Mouse (Mus musculus) neural tube, embryonic 15.5 days (tissue): ENCODE results near the gene Kif1a. TPM values are rescaled to one million over a fixed set of nuclear protein-coding genes. Genes with fewer than 3 reads are reported as not detected.

Experiments
- ATAC-seq: fragments of 200-750 bp; cut with Nextera tagmentation; 2 replicates; pipeline ENCODE4 v1.8.0; 2017; ENCODE audit warnings: mild to moderate bottlenecking, moderate TSS enrichment, moderate library complexity; ENCODE audit not compliant: low FRiP score
- H3K27ac ChIP-seq: fragments of 300-500 bp; sonication (generic); replicated peaks from 2 replicates; pipeline ENCODE4 v1.5.1; 2015; ENCODE audit warnings: mild to moderate bottlenecking, inconsistent platforms
- H3K27me3 ChIP-seq: fragments of 300-500 bp; sonication (generic); replicated peaks from 2 replicates; pipeline ENCODE4 v1.6.1; 2015; ENCODE audit warnings: inconsistent platforms
- H3K36me3 ChIP-seq: fragments of 300-500 bp; sonication (generic); 2 replicates; pipeline ENCODE4 v1.6.1; 2015; ENCODE audit warnings: inconsistent platforms
- H3K4me1 ChIP-seq: fragments of 300-500 bp; sonication (generic); 2 replicates; pipeline ENCODE4 v1.6.1; 2015; ENCODE audit warnings: inconsistent platforms
- H3K4me2 ChIP-seq: fragments of 300-500 bp; sonication (generic); 2 replicates; pipeline ENCODE4 v1.6.1; 2015; ENCODE audit warnings: inconsistent platforms, mild to moderate bottlenecking, moderate library complexity
- H3K4me3 ChIP-seq: fragments of 300-500 bp; sonication (generic); replicated peaks from 2 replicates; pipeline ENCODE4 v1.5.1; 2015; ENCODE audit warnings: mild to moderate bottlenecking, inconsistent platforms
- H3K9ac ChIP-seq: fragments of 300-500 bp; sonication (generic); replicated peaks from 2 replicates; pipeline ENCODE4 v1.6.1; 2015; ENCODE audit warnings: mild to moderate bottlenecking, inconsistent platforms
- H3K9me3 ChIP-seq: fragments of 300-500 bp; sonication (generic); replicated peaks from 2 replicates; pipeline ENCODE4 v1.6.1; 2016; ENCODE audit warnings: inconsistent platforms
- WGBS: fragments of 180-500 bp; shearing (Covaris S2); methylation state at CpG from one replicate; pipeline ENCODE4 v1.1.7; 2015; ENCODE audit warnings: mixed read lengths; 5-methylcytosine and 5-hydroxymethylcytosine counted together
- polyA plus RNA-seq: library from polyadenylated mRNA; unstranded; fragments of >200 nt; fragmentation: Nextera tagmentation; extraction: Ambion mirVana; gene quantifications from 2 replicates; pipeline ENCODE4 v1.2.1, GENCODE M21; 2015

Gene Kif1a
- polyA plus RNA-seq: 433 and 485 TPM in 2 replicates

- WGBS: under 1% methylated on average over 39 of the region's 39 CpGs
- no peaks in the 10 kb centered on the region for H3K27me3 ChIP-seq
- peak within 1 kb of the TSS; percentile 90 for H3K9ac ChIP-seq
- peak within 1 kb of the TSS; percentile 95 for H3K27ac ChIP-seq
- peak within 1 kb of the TSS; percentile 92 for H3K4me2 ChIP-seq
- H3K9me3 ChIP-seq: no peaks in the 10 kb centered on the region
- peak within 1 kb of the TSS; percentile 82 for H3K4me3 ChIP-seq
- H3K36me3 ChIP-seq: no peaks in the 10 kb centered on the region
- ATAC-seq: peak; percentile 92
- H3K4me1 ChIP-seq: peaks cover 48% of the 10 kb centered on the region
These were observed at the start of gene Kif1a for GRCm38 (mm10) chr1:93101571-93102061. TSS of gene Kif1a (minus strand) at chr1:93101951.

- no peak overlapping the region for H3K9ac ChIP-seq
- 75% methylated on average over 2 of the region's 2 CpGs for WGBS
These were observed 49.3 kb upstream of the Kif1a start for GRCm38 (mm10) chr1:93150907-93151661.

GRCm38 (mm10) chr1:93144176-93144575 is 42.4 kb upstream of the Kif1a start:
- Histone ChIP-seq H3K9me3 (no peaks in the 10 kb centered on the region), H3K36me3 (no peaks in the 10 kb centered on the region), H3K4me3 (no peak overlapping the region), H3K27ac (no peak overlapping the region), H3K9ac (no peak overlapping the region), H3K4me2 (no peak overlapping the region), H3K27me3 (no peaks in the 10 kb centered on the region), H3K4me1 (no peaks in the 10 kb centered on the region)
- no peak for ATAC-seq
- 84% methylated on average over 9 of the region's 9 CpGs for WGBS

More at GRCm38 (mm10) chr1:93150907-93151661, 49.3 kb upstream of the Kif1a start:
- no peak overlapping the region for H3K4me3 ChIP-seq
- no peak overlapping the region for H3K27ac ChIP-seq
- H3K9me3 ChIP-seq: no peaks in the 10 kb centered on the region
- no peak overlapping the region for H3K4me2 ChIP-seq
- H3K4me1 ChIP-seq: no peaks in the 10 kb centered on the region
- H3K36me3 ChIP-seq: no peaks in the 10 kb centered on the region
- H3K27me3 ChIP-seq: no peaks in the 10 kb centered on the region
- ATAC-seq: no peak

- H3K4me3 ChIP-seq: no peak overlapping the region
- ATAC-seq: no peak
- H3K9me3 ChIP-seq: no peaks in the 10 kb centered on the region
- no peak overlapping the region for H3K27ac ChIP-seq
- no peaks in the 10 kb centered on the region for H3K36me3 ChIP-seq
- H3K27me3 ChIP-seq: no peaks in the 10 kb centered on the region
- H3K4me2 ChIP-seq: no peak overlapping the region
- H3K9ac ChIP-seq: no peak overlapping the region
- H3K4me1 ChIP-seq: no peaks in the 10 kb centered on the region
- WGBS: 81% methylated on average over 1 of the region's 1 CpGs
These were observed 41.1 kb upstream of the Kif1a start for GRCm38 (mm10) chr1:93142871-93143270.

- Histone ChIP-seq H3K4me2 (no peak overlapping the region), H3K4me1 (no peaks in the 10 kb centered on the region), H3K36me3 (no peaks in the 10 kb centered on the region), H3K27ac (no peak overlapping the region), H3K27me3 (no peaks in the 10 kb centered on the region), H3K9ac (no peak overlapping the region), H3K4me3 (no peak overlapping the region), H3K9me3 (no peaks in the 10 kb centered on the region)
- no peak for ATAC-seq
- 82% methylated on average over 7 of the region's 7 CpGs for WGBS
These were observed 38.0 kb upstream of the Kif1a start for GRCm38 (mm10) chr1:93139713-93140112.

GRCm38 (mm10) chr1:93138534-93138933 is 36.8 kb upstream of the Kif1a start:
- no peaks in the 10 kb centered on the region for H3K9me3 ChIP-seq
- no peak overlapping the region for H3K27ac ChIP-seq
- no peaks in the 10 kb centered on the region for H3K27me3 ChIP-seq
- H3K4me3 ChIP-seq: no peak overlapping the region
- no peak overlapping the region for H3K4me2 ChIP-seq
- no peaks in the 10 kb centered on the region for H3K36me3 ChIP-seq
- H3K4me1 ChIP-seq: no peaks in the 10 kb centered on the region
- H3K9ac ChIP-seq: no peak overlapping the region
- no peak for ATAC-seq
- 83% methylated on average over 6 of the region's 6 CpGs for WGBS

GRCm38 (mm10) chr1:93135036-93135526 is 33.3 kb upstream of the Kif1a start, which contains the start of gene Agxt:
TSS of gene Agxt (plus strand) at chr1:93135240.
- no peak for ATAC-seq
- WGBS: 86% methylated on average over 12 of the region's 12 CpGs

GRCm38 (mm10) chr1:93132676-93133075 is 30.9 kb upstream of the Kif1a start:
- no peak overlapping the region for H3K4me3 ChIP-seq
- H3K27me3 ChIP-seq: no peaks in the 10 kb centered on the region
- no peak overlapping the region for H3K27ac ChIP-seq
- no peaks in the 10 kb centered on the region for H3K9me3 ChIP-seq
- no peaks in the 10 kb centered on the region for H3K36me3 ChIP-seq
- H3K4me1 ChIP-seq: no peaks in the 10 kb centered on the region
- WGBS: 74% methylated on average over 8 of the region's 8 CpGs
- no peak overlapping the region for H3K4me2 ChIP-seq
- no peak for ATAC-seq
- no peak overlapping the region for H3K9ac ChIP-seq

More at GRCm38 (mm10) chr1:93135036-93135526, 33.3 kb upstream of the Kif1a start, which contains the start of gene Agxt:
- H3K9ac ChIP-seq: no peak within 1 kb of the TSS
- no peaks in the 10 kb centered on the region for H3K9me3 ChIP-seq
- no peaks in the 10 kb centered on the region for H3K27me3 ChIP-seq
- no peak within 1 kb of the TSS for H3K4me3 ChIP-seq
- H3K4me1 ChIP-seq: no peaks in the 10 kb centered on the region
- H3K4me2 ChIP-seq: no peak within 1 kb of the TSS
- no peak within 1 kb of the TSS for H3K27ac ChIP-seq
- no peaks in the 10 kb centered on the region for H3K36me3 ChIP-seq

- no peak overlapping the region for H3K9ac ChIP-seq
- WGBS: 78% methylated on average over 10 of the region's 10 CpGs
- no peak overlapping the region for H3K27ac ChIP-seq
- no peak overlapping the region for H3K4me2 ChIP-seq
- H3K9me3 ChIP-seq: no peaks in the 10 kb centered on the region
- H3K27me3 ChIP-seq: no peaks in the 10 kb centered on the region
- no peak for ATAC-seq
- no peaks in the 10 kb centered on the region for H3K36me3 ChIP-seq
- H3K4me1 ChIP-seq: no peaks in the 10 kb centered on the region
- H3K4me3 ChIP-seq: no peak overlapping the region
These were observed 28.7 kb upstream of the Kif1a start for GRCm38 (mm10) chr1:93130242-93130983.

- H3K4me3 ChIP-seq: no peak overlapping the region
- no peak for ATAC-seq
- 30% methylated on average over 6 of the region's 6 CpGs for WGBS
These were observed 27.1 kb upstream of the Kif1a start for GRCm38 (mm10) chr1:93128710-93129349.

GRCm38 (mm10) chr1:93128209-93128608 is 26.5 kb upstream of the Kif1a start:
- 88% methylated on average over 8 of the region's 8 CpGs for WGBS
- ATAC-seq: no peak
- H3K9me3 ChIP-seq: no peaks in the 10 kb centered on the region
- H3K4me1 ChIP-seq: no peaks in the 10 kb centered on the region
- H3K4me2 ChIP-seq: no peak overlapping the region
- no peak overlapping the region for H3K9ac ChIP-seq
- H3K27ac ChIP-seq: no peak overlapping the region
- no peaks in the 10 kb centered on the region for H3K27me3 ChIP-seq
- H3K4me3 ChIP-seq: no peak overlapping the region
- H3K36me3 ChIP-seq: no peaks in the 10 kb centered on the region

More at GRCm38 (mm10) chr1:93128710-93129349, 27.1 kb upstream of the Kif1a start:
- no peaks in the 10 kb centered on the region for H3K9me3 ChIP-seq
- no peaks in the 10 kb centered on the region for H3K36me3 ChIP-seq
- no peak overlapping the region for H3K9ac ChIP-seq
- H3K4me2 ChIP-seq: no peak overlapping the region
- no peaks in the 10 kb centered on the region for H3K4me1 ChIP-seq
- H3K27me3 ChIP-seq: no peaks in the 10 kb centered on the region
- H3K27ac ChIP-seq: no peak overlapping the region
